ENCODE assay signal across 8 mouse cellular contexts in genomic region chr11:30657069-30657468, GRCm38 (mm10). TPM values are rescaled to one million over a fixed set of nuclear protein-coding genes. Genes with fewer than 3 reads are reported as not detected.
DNase-seq lines count a peak whose midpoint lies in the region; ATAC-seq lines count a peak whose summit lies in the region.

No protein-coding gene starts in this region.

- 36% methylated on average over 2 of the region's 2 CpGs for WGBS in forebrain, embryonic 11.5 days
- 38% methylated on average over 2 of the region's 2 CpGs for WGBS in forebrain, embryonic 10.5 days
- 21% methylated on average over 2 of the region's 2 CpGs for WGBS in midbrain, embryonic 14.5 days

- no peak for DNase-seq in forebrain, embryonic 11.5 days (ENCODE audit: low spot score)
- no peak for DNase-seq in forebrain, embryonic 10.5 days (ENCODE audit: extremely low spot score, low spot score)
- DNase-seq in 416B (ENCODE audit: low read depth): peak; percentile 21
- DNase-seq in c-Kit-positive CD71-positive TER-119-positive erythroid progenitor cells, embryonic 14.5 days (ENCODE audit: low spot score): peak; percentile 25
- peak; percentile 24 to 76 for DNase-seq in frontal cortex, adult 2 months (ENCODE audit: extremely low spot score in 1 of 2, low spot score in 1 of 2)
- DNase-seq in kidney, postnatal 14 days: peak; percentile 55
- peak; percentile 84 for DNase-seq in midbrain, embryonic 14.5 days

- no peak overlapping the region for H3K4me2 ChIP-seq in forebrain, embryonic 11.5 days (ENCODE audit: low read depth, low read length, severe bottlenecking)
- H3K4me2 ChIP-seq in midbrain, embryonic 14.5 days (ENCODE audit: low read length): no peak overlapping the region

- no peaks in the 10 kb centered on the region for H3K9me3 ChIP-seq in forebrain, embryonic 11.5 days (ENCODE audit: control insufficient read depth, low read length)
- H3K9me3 ChIP-seq in forebrain, embryonic 10.5 days: no peaks in the 10 kb centered on the region
- no peaks in the 10 kb centered on the region for H3K9me3 ChIP-seq in midbrain, embryonic 14.5 days (ENCODE audit: control insufficient read depth, low read length)

- peak; percentile 39; the same call in 1 of the 2 replicates for ATAC-seq in forebrain, embryonic 11.5 days (replicated peaks; ENCODE audit: low FRiP score)
- ATAC-seq in midbrain, embryonic 14.5 days (ENCODE audit: low FRiP score, low TSS enrichment): peak; percentile 66; the same call in 1 of the 2 replicates
- no peak for ATAC-seq in activated CD4-positive, CD25-positive, alpha-beta regulatory T cell, adult 4 months

- H3K27me3 ChIP-seq in forebrain, embryonic 11.5 days (ENCODE audit: control insufficient read depth, insufficient read depth, low read length): no peaks in the 10 kb centered on the region
- H3K27me3 ChIP-seq in forebrain, embryonic 10.5 days (ENCODE audit: poor library complexity, severe bottlenecking): no peaks in the 10 kb centered on the region
- no peaks in the 10 kb centered on the region for H3K27me3 ChIP-seq in midbrain, embryonic 14.5 days (ENCODE audit: control insufficient read depth, insufficient read depth, low read length)

- H3K4me1 ChIP-seq in forebrain, embryonic 11.5 days (replicated peaks; ENCODE audit: control insufficient read depth, insufficient read depth, low read length): no peaks in the 10 kb centered on the region
- no peaks in the 10 kb centered on the region for H3K4me1 ChIP-seq in forebrain, embryonic 10.5 days
- H3K4me1 ChIP-seq in midbrain, embryonic 14.5 days (ENCODE audit: control insufficient read depth, insufficient read depth, low read length): no peaks in the 10 kb centered on the region

- no peak overlapping the region for H3K27ac ChIP-seq in forebrain, embryonic 11.5 days (ENCODE audit: low read depth, low read length)
- H3K27ac ChIP-seq in forebrain, embryonic 10.5 days: no peak overlapping the region
- H3K27ac ChIP-seq in midbrain, embryonic 14.5 days (replicated peaks; ENCODE audit: low read depth, low read length): no peak overlapping the region

- H3K9ac ChIP-seq in forebrain, embryonic 11.5 days (ENCODE audit: low read length): no peak overlapping the region
- no peak overlapping the region for H3K9ac ChIP-seq in midbrain, embryonic 14.5 days (replicated peaks; ENCODE audit: low read length)

- no peak overlapping the region for H3K4me3 ChIP-seq in forebrain, embryonic 11.5 days (ENCODE audit: low read depth, low read length)
- no peak overlapping the region for H3K4me3 ChIP-seq in forebrain, embryonic 10.5 days
- no peak overlapping the region for H3K4me3 ChIP-seq in midbrain, embryonic 14.5 days (replicated peaks; ENCODE audit: low read depth, low read length)

- no peaks in the 10 kb centered on the region for H3K36me3 ChIP-seq in forebrain, embryonic 11.5 days (ENCODE audit: control insufficient read depth, insufficient read depth, low read length)
- no peaks in the 10 kb centered on the region for H3K36me3 ChIP-seq in forebrain, embryonic 10.5 days (replicated peaks)
- H3K36me3 ChIP-seq in midbrain, embryonic 14.5 days (ENCODE audit: control insufficient read depth, insufficient read depth, low read length): no peaks in the 10 kb centered on the region

RNA-seq across cellular contexts. Expression of gene Acyp2, which starts 7.7 kb away (rescaled TPM):
- polyA plus RNA-seq in forebrain, embryonic 11.5 days (2014; fragmentation: Nextera tagmentation; extraction: Ambion mirVana): 6.1 and 8.2 TPM in 2 replicates
- 6.4 and 7.7 TPM in 2 replicates for polyA plus RNA-seq in forebrain, embryonic 10.5 days (2016; fragmentation: Nextera tagmentation; extraction: Ambion mirVana)
- polyA plus RNA-seq in frontal cortex, adult 2 months (2012; rRNA removed): 41.8 and 54.5 TPM in 2 replicates
- 17.4 and 21.8 TPM in 2 replicates for polyA plus RNA-seq in midbrain, embryonic 14.5 days (2014; fragmentation: Nextera tagmentation; extraction: Ambion mirVana)
- 1 to 10 TPM; 1.0 to 1.5 TPM for polyA plus RNA-seq in activated CD4-positive, CD25-positive, alpha-beta regulatory T cell, adult 4 months (2017; shearing (Covaris generic))

Comparison
In these comparisons a context has a peak if more than half of its experiments do, and no peak if none do; other contexts are left out.
1. DNase-seq: peak in 416B (single experiment), c-Kit-positive CD71-positive TER-119-positive erythroid progenitor cells, embryonic 14.5 days (single experiment), frontal cortex, adult 2 months (2 of 2), kidney, postnatal 14 days (single experiment) and midbrain, embryonic 14.5 days (single experiment); none in forebrain, embryonic 11.5 days (single experiment) and forebrain, embryonic 10.5 days (single experiment).